Mouse (Mus musculus) C2C12 (cell line): ENCODE measurements at regions not wholly inside any gene's neighbourhood (a gene's known extent, or its start where the extent isn't known, plus 50 kb on each side); places are given as distances from the start of the nearest gene placed in this dataset.

Source experiments
- CTCF ChIP-seq: IDR thresholded peaks from one replicate; pipeline ENCODE4 v1.5.1; 2011; ENCODE audit not compliant: control insufficient read depth, insufficient read depth, insufficient read length
- MAX ChIP-seq: IDR thresholded peaks from one replicate; pipeline ENCODE4 v1.6.1; 2011; ENCODE audit warnings: mild to moderate bottlenecking, control low read depth

- TF ChIP-seq CTCF = no peak
- no peak for TF ChIP-seq MAX
Measured at GRCm38 (mm10) chr3:54559527-54559926, 133.1 kb upstream of the Supt20 start.
